8 mouse cellular contexts compared by ENCODE assay signal in the genomic region with DNA sequence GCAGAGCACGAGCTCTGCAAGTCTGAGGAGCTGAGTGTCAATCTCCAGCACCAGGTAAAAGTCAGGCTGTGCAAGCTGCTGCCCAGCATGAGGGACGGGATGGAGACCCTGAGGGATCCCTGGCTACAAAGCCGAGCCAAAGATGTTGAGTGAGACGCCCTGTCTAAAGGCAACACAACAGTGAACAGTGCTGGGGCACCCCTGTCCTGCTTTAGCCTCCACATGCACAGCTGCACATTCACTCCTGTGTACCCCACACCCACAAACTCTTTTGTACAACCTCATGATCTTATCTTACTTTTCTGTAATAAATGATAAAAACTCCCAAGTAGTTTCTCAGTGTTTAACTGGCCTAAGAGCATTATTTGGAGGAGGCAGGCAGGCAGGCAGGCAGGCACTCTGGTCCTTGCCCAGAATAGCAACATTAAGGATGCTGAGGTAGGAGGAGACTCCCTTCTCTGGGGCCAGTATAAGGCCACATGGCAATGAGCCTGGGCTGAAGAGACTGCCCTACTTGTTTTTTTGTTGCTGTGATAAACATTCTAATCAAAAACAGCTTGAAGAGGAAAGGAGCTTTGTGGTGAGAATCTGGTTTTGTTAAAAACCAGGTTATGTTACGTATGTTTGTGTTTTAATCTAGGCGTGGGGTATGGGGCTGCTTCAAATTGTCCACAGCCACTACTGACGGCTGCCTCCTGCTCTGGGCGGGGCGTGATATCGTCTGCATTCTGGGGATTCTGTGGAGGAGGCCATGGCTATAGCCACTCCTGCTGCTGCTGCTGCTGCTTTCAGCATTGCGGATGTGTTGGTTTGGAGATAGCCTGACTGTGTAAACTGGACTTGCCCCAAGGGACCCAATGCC.
DNase-seq lines count a peak whose midpoint lies in the region; ATAC-seq and TF ChIP-seq lines count a peak whose summit lies in the region.

No protein-coding gene starts in this region.

- no peaks in the 10 kb centered on the region for H3K9me3 ChIP-seq in neural tube, embryonic 14.5 days (ENCODE audit: control insufficient read depth, low read length)

- peaks cover 9% of the 10 kb centered on the region; the same call in 1 of the 2 replicates for H3K4me1 ChIP-seq in kidney, adult 2 months (ENCODE audit: control insufficient read depth, insufficient read depth, low read length)
- H3K4me1 ChIP-seq in neural tube, embryonic 14.5 days (ENCODE audit: control insufficient read depth, insufficient read depth, low read length) = peaks cover 16% of the 10 kb centered on the region

- H3K27ac ChIP-seq in kidney, adult 2 months (ENCODE audit: insufficient read depth, low read depth, low read length) = no peak overlapping the region
- 0 out of 2 replicates have a peak overlapping the region, but pooled peaks have one; percentile 12 for H3K27ac ChIP-seq in neural tube, embryonic 14.5 days (ENCODE audit: low read depth, low read length)

- no peak for ATAC-seq in neural tube, embryonic 14.5 days (ENCODE audit: low read depth)

- TF ChIP-seq POLR2A in kidney, adult 2 months (IDR thresholded peaks at IDR 0.05; ENCODE audit: low read depth, low read length) = no peak

- no peaks in the 10 kb centered on the region for H3K27me3 ChIP-seq in kidney, adult 2 months (replicated peaks; ENCODE audit: control insufficient read depth, insufficient read depth, low read length)
- no peaks in the 10 kb centered on the region for H3K27me3 ChIP-seq in neural tube, embryonic 14.5 days (ENCODE audit: control insufficient read depth, insufficient read depth, low read length)

- no peak for TF ChIP-seq CTCF in kidney, adult 2 months (conservative IDR thresholded peaks at IDR 0.05; ENCODE audit: insufficient read depth, insufficient read length, low read depth, low read length)

- peak; percentile 52 for DNase-seq in kidney, adult 2 months
- no peak for DNase-seq in kidney, adult 11 months
- peak; percentile 80 for DNase-seq in T-cell, adult 2 months (ENCODE audit: low spot score)
- peak; percentile 51 for DNase-seq in fibroblast of lung, adult 2 months (ENCODE audit: low read depth)
- peak; percentile 43 to 59 for DNase-seq in kidney, postnatal 25 days
- DNase-seq in frontal cortex, postnatal 14 days (ENCODE audit: low spot score in 2 of 2) = no peak
- no peak for DNase-seq in right cerebral cortex, postnatal 10 days (ENCODE audit: low spot score in 2 of 2)

- whole genome bisulfite sequencing in kidney, adult 2 months = 56% methylated on average over 11 of the region's 11 CpGs
- WGBS in neural tube, embryonic 14.5 days = 73% methylated on average over 11 of the region's 11 CpGs

- no peak overlapping the region for H3K9ac ChIP-seq in neural tube, embryonic 14.5 days (replicated peaks; ENCODE audit: low read depth, low read length)

- no peak overlapping the region for H3K4me3 ChIP-seq in kidney, adult 2 months (ENCODE audit: insufficient read depth, low read depth, low read length)
- H3K4me3 ChIP-seq in neural tube, embryonic 14.5 days (ENCODE audit: low read depth, low read length) = no peak overlapping the region

- no peak overlapping the region for H3K4me2 ChIP-seq in neural tube, embryonic 14.5 days (ENCODE audit: low read depth, low read length)

- no peaks in the 10 kb centered on the region for H3K36me3 ChIP-seq in kidney, adult 2 months (ENCODE audit: control insufficient read depth, insufficient read depth, low read length)
- H3K36me3 ChIP-seq in neural tube, embryonic 14.5 days (ENCODE audit: control insufficient read depth, insufficient read depth, low read length) = no peaks in the 10 kb centered on the region; the same call in 1 of the 2 replicates

Comparison
In these comparisons a context has a peak if more than half of its experiments do, and no peak if none do; other contexts are left out.
1. DNase-seq: peak in kidney, adult 2 months (single experiment), T-cell, adult 2 months (single experiment), fibroblast of lung, adult 2 months (single experiment) and kidney, postnatal 25 days (2 of 2); none in kidney, adult 11 months (single experiment), frontal cortex, postnatal 14 days (0 of 2) and right cerebral cortex, postnatal 10 days (0 of 2).